Mouse (Mus musculus): Measurements from ENCODE around the gene Akip1.

GRCm38 (mm10) chr7:109694576-109695338 lies 8.7 kb upstream of the Akip1 start:
- TF ChIP-seq POLR2A (IDR thresholded peaks at IDR 0.05; ENCODE audit: borderline replicate concordance, low read depth, low read length) (no peak), CTCF (IDR thresholded peaks at IDR 0.05; ENCODE audit: low read depth, low read length) (no peak)

Measured in bone marrow macrophage, adult 2 months (primary cell).